Mouse (Mus musculus) kidney, embryonic 16.5 days (tissue): ENCODE measurements around the gene Defa28. TPM values are rescaled to one million over a fixed set of nuclear protein-coding genes. Genes with fewer than 3 reads are reported as not detected.
"Not testable (repeated sequence)": the region's sequence is repeated elsewhere in the genome, so short reads cannot be mapped to it uniquely, and the experiment has no call there.

Experiments
- ATAC-seq: fragments of 200-750 bp; cut with Nextera tagmentation; 2 replicates; pipeline ENCODE4 v1.8.0; 2017; ENCODE audit warnings: moderate TSS enrichment; ENCODE audit not compliant: low FRiP score, low TSS enrichment
- H3K27ac ChIP-seq: fragments of 300-500 bp; sonication (generic); 2 replicates; pipeline ENCODE4 v1.5.1; 2014; ENCODE audit warnings: low read length
- H3K27me3 ChIP-seq: fragments of 300-500 bp; sonication (generic); 2 replicates; pipeline ENCODE4 v1.6.1; 2014; ENCODE audit warnings: low read length, control low read depth, mixed read lengths; ENCODE audit not compliant: insufficient read depth
- H3K36me3 ChIP-seq: fragments of 300-500 bp; sonication (generic); 2 replicates; pipeline ENCODE4 v1.6.1; 2014; ENCODE audit warnings: low read length, control low read depth, mixed read lengths; ENCODE audit not compliant: insufficient read depth
- H3K4me1 ChIP-seq: fragments of 300-500 bp; sonication (generic); 2 replicates; pipeline ENCODE4 v1.6.1; 2014; ENCODE audit warnings: low read length, control low read depth, mixed read lengths; ENCODE audit not compliant: insufficient read depth
- H3K4me2 ChIP-seq: fragments of 300-500 bp; sonication (generic); replicated peaks from 2 replicates; pipeline ENCODE4 v1.6.1; 2014; ENCODE audit warnings: low read depth, low read length
- H3K4me3 ChIP-seq: fragments of 300-500 bp; sonication (generic); 2 replicates; pipeline ENCODE4 v1.5.1; 2014; ENCODE audit warnings: mild to moderate bottlenecking, low read length
- H3K9ac ChIP-seq: fragments of 300-500 bp; sonication (generic); replicated peaks from 2 replicates; pipeline ENCODE4 v1.6.1; 2014; ENCODE audit warnings: low read length
- H3K9me3 ChIP-seq: fragments of 300-500 bp; sonication (generic); 2 replicates; pipeline ENCODE4 v1.6.1; 2016; ENCODE audit warnings: low read length, control low read depth
- WGBS: fragments of 180-500 bp; shearing (Covaris S2); extraction: QIAGEN DNeasy Blood & Tissue Kit; methylation state at CpG from one replicate; pipeline ENCODE4 v1.1.7; 2014; 5-methylcytosine and 5-hydroxymethylcytosine counted together
- polyA plus RNA-seq: library from polyadenylated mRNA; unstranded; fragments of >200 nt; fragmentation: Nextera tagmentation; extraction: Ambion mirVana; gene quantifications from 2 replicates; pipeline ENCODE4 v1.2.1, GENCODE M21; 2015

Defa28 gene
- not detected in 2 replicates for polyA plus RNA-seq

DNA sequence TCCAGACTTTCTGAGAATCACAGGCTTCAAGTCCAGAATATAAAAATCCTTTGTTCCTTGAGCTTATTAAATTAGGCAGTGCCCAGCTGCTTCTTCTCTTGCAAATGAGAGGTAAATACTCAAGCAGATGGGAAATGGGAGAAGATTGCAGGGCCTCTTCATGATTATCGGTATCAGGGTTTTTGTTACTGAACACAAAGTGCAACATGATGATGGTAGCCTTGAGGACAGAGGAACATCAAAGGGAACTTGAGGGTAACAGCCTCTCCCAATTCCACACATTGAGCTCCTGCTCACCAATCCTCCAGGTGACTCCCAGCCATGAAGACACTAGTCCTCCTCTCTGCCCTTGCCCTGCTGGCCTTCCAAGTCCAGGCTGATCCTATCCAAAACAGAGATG, at the start of gene Defa28:
Gene Defa28 (plus strand): TSS at position 301 of the 400 bp plus-strand sequence.
- not testable (repeated sequence) for H3K27ac ChIP-seq, H3K4me1 ChIP-seq, H3K27me3 ChIP-seq, H3K4me3 ChIP-seq, H3K4me2 ChIP-seq, ATAC-seq, H3K9me3 ChIP-seq, H3K36me3 ChIP-seq, H3K9ac ChIP-seq
- no CpG with 5 or more reads among the region's 1 CpGs for WGBS

DNA sequence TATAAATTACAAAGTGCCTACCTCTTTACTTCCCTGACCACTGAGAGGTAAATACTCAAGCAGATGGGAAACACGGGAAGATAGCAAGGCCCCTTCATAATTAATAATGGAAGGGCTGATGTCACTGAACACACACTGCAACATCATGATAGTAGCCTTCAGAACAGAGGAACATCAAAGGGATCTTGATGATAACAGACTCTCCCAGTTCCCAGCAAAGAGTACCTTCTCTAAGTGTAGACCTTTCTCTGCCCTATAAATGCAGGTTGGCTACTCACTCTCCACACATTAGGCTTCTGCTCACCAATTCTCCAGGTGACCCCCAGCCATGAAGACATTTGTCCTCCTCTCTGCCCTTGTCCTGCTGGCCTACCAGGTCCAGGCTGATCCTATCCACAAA, 17.7 kb upstream of the Defa28 start, which contains the start of gene Defa37:
Gene Defa37 (plus strand): TSS at position 301 of the 400 bp plus-strand sequence.
- WGBS = no CpG with 5 or more reads among the region's 1 CpGs
- not testable (repeated sequence) for H3K4me1 ChIP-seq, H3K36me3 ChIP-seq, H3K9ac ChIP-seq, H3K27ac ChIP-seq, ATAC-seq, H3K4me2 ChIP-seq, H3K27me3 ChIP-seq, H3K4me3 ChIP-seq, H3K9me3 ChIP-seq

DNA sequence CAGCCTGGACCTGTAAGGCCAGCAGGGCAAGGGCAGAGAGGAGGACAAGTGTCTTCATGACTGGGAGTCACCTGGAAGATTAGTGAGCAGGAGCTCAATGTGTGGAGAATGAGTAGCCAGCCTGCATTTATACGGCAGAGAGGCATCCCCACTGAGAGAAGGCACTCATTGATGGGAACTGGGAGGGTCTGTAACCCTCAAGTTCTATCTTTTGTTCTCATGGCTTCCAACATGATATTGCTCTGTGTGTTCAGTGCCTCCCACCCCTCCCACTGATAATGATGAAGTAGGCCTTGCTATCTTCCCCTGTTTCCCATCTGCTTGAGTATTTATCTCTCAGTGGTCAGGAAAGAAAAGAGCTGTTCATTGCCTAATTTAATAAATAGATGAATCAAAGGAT, 11.6 kb downstream of the Defa28 start, which contains the start of gene Gm7861:
Gene Gm7861 (minus strand): TSS at position 101 of the 400 bp plus-strand sequence.
- not testable (repeated sequence) for ATAC-seq, H3K36me3 ChIP-seq, H3K27me3 ChIP-seq, H3K4me3 ChIP-seq, H3K4me2 ChIP-seq, H3K9ac ChIP-seq, H3K4me1 ChIP-seq, H3K9me3 ChIP-seq, H3K27ac ChIP-seq
- no CpG with 5 or more reads among the region's 1 CpGs for WGBS

DNA sequence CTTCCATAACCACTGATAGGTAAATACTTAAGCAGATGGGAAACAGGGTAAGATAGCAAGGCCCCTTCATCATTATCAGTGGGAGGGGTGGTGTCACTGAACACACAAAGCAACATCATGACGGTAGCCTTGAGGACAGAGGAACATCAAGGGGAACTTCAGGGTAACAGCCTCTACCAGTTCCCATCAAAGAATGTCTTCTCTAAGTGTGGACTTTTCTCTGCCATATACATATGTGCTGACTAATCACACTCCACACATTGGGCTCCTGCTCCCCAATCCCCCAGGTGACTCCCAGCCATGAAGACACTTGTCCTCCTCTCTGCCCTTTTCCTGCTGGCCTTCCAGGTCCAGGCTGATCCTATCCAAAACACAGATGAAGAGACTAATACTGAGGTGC, 35.1 kb downstream of the Defa28 start, which contains the start of gene Defa26:
Gene Defa26 (plus strand): TSS at position 301 of the 400 bp plus-strand sequence.
- H3K4me1 ChIP-seq, H3K27me3 ChIP-seq, H3K9me3 ChIP-seq, H3K4me2 ChIP-seq, H3K4me3 ChIP-seq, H3K27ac ChIP-seq, H3K36me3 ChIP-seq, H3K9ac ChIP-seq, ATAC-seq: not testable (repeated sequence)
- no CpG with 5 or more reads among the region's 1 CpGs for WGBS

Other genes with a start within 250 kb of the Defa28 start
- gene Defa2, start 204.5 kb upstream of the Defa28 start, polyA plus RNA-seq = not detected in 2 replicates
- gene Defa33, start 191.2 kb upstream of the Defa28 start, polyA plus RNA-seq = not detected in 2 replicates
- gene Defa36, start 155.6 kb upstream of the Defa28 start, polyA plus RNA-seq = not detected in 2 replicates
- gene Gm7849, start 126.4 kb upstream of the Defa28 start, polyA plus RNA-seq = not detected in 2 replicates
- not detected in 2 replicates for gene Defa20, start 73.7 kb upstream of the Defa28 start, polyA plus RNA-seq
- gene Defa32, start 54.0 kb upstream of the Defa28 start, polyA plus RNA-seq = not detected in 2 replicates
- not detected in 2 replicates for gene Defa37, start 17.6 kb upstream of the Defa28 start, polyA plus RNA-seq
- not detected in 2 replicates for gene Gm7861, start 11.5 kb downstream of the Defa28 start, polyA plus RNA-seq
- gene Defa26, start 35.2 kb downstream of the Defa28 start, polyA plus RNA-seq = not detected in 2 replicates
- not detected in 2 replicates for gene Defa17, start 72.8 kb downstream of the Defa28 start, polyA plus RNA-seq
- not detected in 2 replicates for gene Defa34, start 82.8 kb downstream of the Defa28 start, polyA plus RNA-seq
- gene AY761184, start 120.6 kb downstream of the Defa28 start, polyA plus RNA-seq = not detected in 2 replicates
- not detected in 2 replicates for gene Defa24, start 151.5 kb downstream of the Defa28 start, polyA plus RNA-seq
- gene Defb50, start 240.5 kb downstream of the Defa28 start, polyA plus RNA-seq = not detected in 2 replicates